Comparison of ENCODE assay signal across 23 mouse cellular contexts in genomic region chr4:152281601-152282000, GRCm38 (mm10). TPM values are rescaled to one million over a fixed set of nuclear protein-coding genes. Genes with fewer than 3 reads are reported as not detected.
DNase-seq lines count a peak whose midpoint lies in the region; ATAC-seq lines count a peak whose summit lies in the region.
"Had no signal": no experiment of that assay in that cellular context is flagged by ENCODE, and none has a peak within 500 bp of the region (broad histone marks: within the 10 kb centered on the region; RNA-seq: fewer than 3 reads in every experiment).

No protein-coding gene starts in this region.

- peaks cover 13% of the 10 kb centered on the region; the same call in 1 of the 2 replicates for H3K36me3 ChIP-seq in kidney, embryonic 15.5 days
- no peaks in the 10 kb centered on the region for H3K36me3 ChIP-seq in forebrain, embryonic 14.5 days (ENCODE audit: control insufficient read depth, insufficient read depth, low read length)
- H3K36me3 ChIP-seq: embryonic facial prominence, embryonic 12.5 days had no signal

- no peaks in the 10 kb centered on the region for H3K9me3 ChIP-seq in kidney, embryonic 15.5 days (replicated peaks)
- H3K9me3 ChIP-seq in forebrain, embryonic 14.5 days (replicated peaks; ENCODE audit: control insufficient read depth, low read length), result no peaks in the 10 kb centered on the region
- H3K9me3 ChIP-seq: embryonic facial prominence, embryonic 10.5 days; embryonic facial prominence, embryonic 12.5 days; forebrain, embryonic 13.5 days had no signal

- no peak for ATAC-seq in kidney, embryonic 15.5 days (replicated peaks; ENCODE audit: low FRiP score)
- ATAC-seq in granulocyte monocyte progenitor cell, adult 5-6 weeks (replicated peaks; ENCODE audit: poor library complexity, severe bottlenecking), result 0 out of 2 replicates have a peak, but pooled peaks have one; percentile 6
- no peak for ATAC-seq in forebrain, embryonic 14.5 days
- ATAC-seq: activated CD4-positive, CD25-positive, alpha-beta regulatory T cell, adult 4 months; forebrain, embryonic 13.5 days; forebrain, embryonic 16.5 days; Patski had no signal

- peak; percentile 30 for DNase-seq in kidney, postnatal 10 days
- peak; percentile 6 for DNase-seq in MN1 (ENCODE audit: low spot score)
- no peak for DNase-seq in right cerebral cortex, postnatal 25 days
- DNase-seq in forebrain, embryonic 14.5 days (ENCODE audit: low spot score), result no peak
- DNase-seq: adrenal gland, adult 8-10 months; adrenal gland, postnatal 14 days; adrenal gland, postnatal 36 days; cerebellum, adult 11-12 months; cerebellum, adult 2 months; cerebellum, postnatal 10 days; cerebellum, postnatal 25 days had no signal

- no peak overlapping the region for H3K9ac ChIP-seq in kidney, embryonic 15.5 days
- H3K9ac ChIP-seq in forebrain, embryonic 14.5 days (ENCODE audit: low read length), result no peak overlapping the region
- H3K9ac ChIP-seq: embryonic facial prominence, embryonic 12.5 days; forebrain, embryonic 13.5 days had no signal

- H3K4me2 ChIP-seq in kidney, embryonic 15.5 days, result no peak overlapping the region
- no peak overlapping the region for H3K4me2 ChIP-seq in forebrain, embryonic 14.5 days (ENCODE audit: low read length)
- H3K4me2 ChIP-seq: embryonic facial prominence, embryonic 12.5 days; forebrain, embryonic 13.5 days had no signal

- H3K4me3 ChIP-seq in kidney, embryonic 15.5 days (replicated peaks), result no peak overlapping the region
- H3K4me3 ChIP-seq in forebrain, embryonic 14.5 days (ENCODE audit: low read depth, low read length), result no peak overlapping the region
- H3K4me3 ChIP-seq: embryonic facial prominence, embryonic 10.5 days; embryonic facial prominence, embryonic 12.5 days; forebrain, embryonic 13.5 days had no signal

- peaks cover 75% of the 10 kb centered on the region for H3K27me3 ChIP-seq in kidney, embryonic 15.5 days
- H3K27me3 ChIP-seq in forebrain, embryonic 14.5 days (replicated peaks; ENCODE audit: control insufficient read depth, insufficient read depth, low read length), result peaks cover 66% of the 10 kb centered on the region
- H3K27me3 ChIP-seq: Patski had no signal

- WGBS in kidney, embryonic 15.5 days, result 54% methylated on average over 15 of the region's 15 CpGs
- 54% methylated on average over 15 of the region's 15 CpGs for WGBS in forebrain, embryonic 14.5 days

- no peak overlapping the region for H3K27ac ChIP-seq in kidney, embryonic 15.5 days
- H3K27ac ChIP-seq in forebrain, embryonic 14.5 days (ENCODE audit: low read depth, low read length), result no peak overlapping the region
- H3K27ac ChIP-seq: embryonic facial prominence, embryonic 10.5 days; embryonic facial prominence, embryonic 12.5 days; forebrain, embryonic 13.5 days had no signal

- peaks cover 25% of the 10 kb centered on the region for H3K4me1 ChIP-seq in kidney, embryonic 15.5 days
- peaks cover 6% of the 10 kb centered on the region for H3K4me1 ChIP-seq in forebrain, embryonic 14.5 days (ENCODE audit: control insufficient read depth, insufficient read depth, low read length)

RNA-seq across cellular contexts. Expression of gene Gpr153, which starts 7.6 kb away (rescaled TPM):
- 6.2 and 7.8 TPM in 2 replicates for polyA plus RNA-seq in kidney, embryonic 15.5 days (2015; fragmentation: Nextera tagmentation; extraction: Ambion mirVana)
- not detected in 2 replicates for total RNA-seq in granulocyte monocyte progenitor cell, adult 5-6 weeks (2014; fragmentation: Nextera tagmentation)
- not detected in 2 replicates for total RNA-seq in granulocyte monocyte progenitor cell, adult 5-6 weeks (2017)
- polyA plus RNA-seq in forebrain, embryonic 14.5 days (2014; fragmentation: Nextera tagmentation; extraction: Ambion mirVana), result 6.7 and 8.4 TPM in 2 replicates
- total RNA-seq: MEL had no signal
- polyA plus RNA-seq: activated CD4-positive, CD25-positive, alpha-beta regulatory T cell, adult 4 months had no signal

RNA-seq across cellular contexts. Expression of gene Hes3, which starts 9.9 kb away (rescaled TPM):
- not detected in 2 replicates for polyA plus RNA-seq in kidney, embryonic 15.5 days (2015; fragmentation: Nextera tagmentation; extraction: Ambion mirVana)
- total RNA-seq in granulocyte monocyte progenitor cell, adult 5-6 weeks (2014; fragmentation: Nextera tagmentation), result not detected in 2 replicates
- not detected in 2 replicates for total RNA-seq in granulocyte monocyte progenitor cell, adult 5-6 weeks (2017)
- not detected in 2 replicates for polyA plus RNA-seq in forebrain, embryonic 14.5 days (2014; fragmentation: Nextera tagmentation; extraction: Ambion mirVana)
- total RNA-seq: adrenal gland, adult 18-20 months; adrenal gland, adult 8-10 months; adrenal gland, postnatal 14 days; adrenal gland, postnatal 36 days; MEL had no signal
- polyA plus RNA-seq: activated CD4-positive, CD25-positive, alpha-beta regulatory T cell, adult 4 months; C2C12; embryonic facial prominence, embryonic 14.5 days; forebrain, embryonic 13.5 days; forebrain, embryonic 16.5 days had no signal

RNA-seq across cellular contexts. Expression of gene Icmt, which starts 15.4 kb away (rescaled TPM):
- 22.3 and 28.7 TPM in 2 replicates for polyA plus RNA-seq in kidney, embryonic 15.5 days (2015; fragmentation: Nextera tagmentation; extraction: Ambion mirVana)
- 14.3 and 17.9 TPM in 2 replicates for total RNA-seq in granulocyte monocyte progenitor cell, adult 5-6 weeks (2014; fragmentation: Nextera tagmentation)
- 13.0 and 13.9 TPM in 2 replicates for total RNA-seq in granulocyte monocyte progenitor cell, adult 5-6 weeks (2017)
- 13.2 and 18.2 TPM in 2 replicates for polyA plus RNA-seq in forebrain, embryonic 14.5 days (2014; fragmentation: Nextera tagmentation; extraction: Ambion mirVana)

RNA-seq across cellular contexts. Expression of gene Rnf207, which starts 37.2 kb away (rescaled TPM):
- 1.5 and 2.1 TPM in 2 replicates for polyA plus RNA-seq in kidney, embryonic 15.5 days (2015; fragmentation: Nextera tagmentation; extraction: Ambion mirVana)
- not detected in 2 replicates for total RNA-seq in granulocyte monocyte progenitor cell, adult 5-6 weeks (2014; fragmentation: Nextera tagmentation)
- total RNA-seq in granulocyte monocyte progenitor cell, adult 5-6 weeks (2017), result not detected in 2 replicates
- 2.4 and 2.5 TPM in 2 replicates for polyA plus RNA-seq in forebrain, embryonic 14.5 days (2014; fragmentation: Nextera tagmentation; extraction: Ambion mirVana)
- total RNA-seq: MEL had no signal
- polyA plus RNA-seq: activated CD4-positive, CD25-positive, alpha-beta regulatory T cell, adult 4 months had no signal

RNA-seq across cellular contexts. Expression of gene Rpl22, which starts 43.9 kb away (rescaled TPM):
- 387 and 455 TPM in 2 replicates for polyA plus RNA-seq in kidney, embryonic 15.5 days (2015; fragmentation: Nextera tagmentation; extraction: Ambion mirVana)
- 1,942 and 1,984 TPM in 2 replicates for total RNA-seq in granulocyte monocyte progenitor cell, adult 5-6 weeks (2014; fragmentation: Nextera tagmentation)
- 2,435 and 2,975 TPM in 2 replicates for total RNA-seq in granulocyte monocyte progenitor cell, adult 5-6 weeks (2017)
- polyA plus RNA-seq in forebrain, embryonic 14.5 days (2014; fragmentation: Nextera tagmentation; extraction: Ambion mirVana), result 196 and 235 TPM in 2 replicates

Comparison
In these comparisons a context has a peak if more than half of its experiments do, and no peak if none do; other contexts are left out.
1. DNase-seq: peak in kidney, postnatal 10 days (single experiment) and MN1 (single experiment); none in right cerebral cortex, postnatal 25 days (single experiment) and forebrain, embryonic 14.5 days (single experiment).